Mouse (Mus musculus) lung, adult 2 months (tissue): ENCODE results near the gene Ostf1. TPM values are rescaled to one million over a fixed set of nuclear protein-coding genes. Genes with fewer than 3 reads are reported as not detected.

Experiments
- DNase-seq: peaks from one replicate; pipeline ENCODE4 v3.0.0; 2022
- H3K4me1 ChIP-seq: fragments of 200-500 bp; 2 replicates; pipeline ENCODE4 v1.6.1; 2011; ENCODE audit warnings: low read length; ENCODE audit not compliant: control insufficient read depth, insufficient read depth
- H3K4me3 ChIP-seq: fragments of 200-500 bp; replicated peaks from 2 replicates; pipeline ENCODE3; 2011; ENCODE audit warnings: low read depth, mild to moderate bottlenecking, control low read depth, low read length; ENCODE audit errors: extremely low read depth
- CTCF ChIP-seq: fragments of 200-500 bp; IDR thresholded peaks from 2 replicates; pipeline ENCODE4 v1.5.1; 2011; ENCODE audit warnings: mild to moderate bottlenecking, low read length, control low read depth; ENCODE audit not compliant: insufficient read depth
- POLR2A ChIP-seq: fragments of 200-500 bp; IDR thresholded peaks from 2 replicates; pipeline ENCODE4 v1.6.1; 2011; ENCODE audit warnings: low read depth, mild to moderate bottlenecking, control low read depth, low read length, borderline replicate concordance; ENCODE audit errors: extremely low read depth
- WGBS: fragments of 180-500 bp; shearing (Covaris S2); methylation state at CpG from one replicate; pipeline ENCODE4 v1.1.7; 2018; 5-methylcytosine and 5-hydroxymethylcytosine counted together
- polyA plus RNA-seq: library from polyadenylated mRNA; depleted of rRNA; stranded (reverse); fragments of >200 nt; gene quantifications from 2 replicates; pipeline ENCODE4 v1.2.3, GENCODE M21; 2012

Ostf1 gene
- polyA plus RNA-seq, 1 experiment, result 79.7 TPM

- 95% methylated on average over 9 of the region's 9 CpGs for WGBS
- DNase-seq, result no peak
- Histone ChIP-seq H3K4me1 (peaks cover 4% of the 10 kb centered on the region), H3K4me3 (no peak overlapping the region)
- TF ChIP-seq POLR2A (no peak), CTCF (no peak)
These were observed 49.4 kb downstream of the Ostf1 start for GRCm38 (mm10) chr19:18582226-18582625.

DNA sequence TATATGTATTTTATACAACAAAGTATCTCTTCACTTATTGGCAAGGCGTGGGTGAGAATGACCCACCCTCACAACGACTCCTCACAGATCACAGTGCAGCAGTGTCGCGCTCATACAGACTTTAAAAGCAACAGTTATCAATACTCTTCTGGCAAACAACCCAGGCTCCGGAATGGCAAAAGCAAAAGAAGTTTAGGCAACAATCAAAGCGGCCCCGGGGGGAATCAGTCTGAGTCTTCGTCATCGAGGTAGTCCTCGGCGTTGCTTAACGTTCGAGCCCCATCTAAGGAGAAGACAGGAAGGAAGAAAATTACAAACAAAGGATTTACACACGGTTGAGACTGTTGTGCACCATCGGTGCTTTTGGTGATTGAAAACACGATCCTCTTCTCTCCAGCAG is 50.6 kb downstream of the Ostf1 start:
- Histone ChIP-seq H3K4me3 (no peak overlapping the region), H3K4me1 (no peaks in the 10 kb centered on the region)
- WGBS, result 79% methylated on average over 16 of the region's 16 CpGs
- no peak for TF ChIP-seq POLR2A
- no peak for TF ChIP-seq CTCF
- no peak for DNase-seq

DNA sequence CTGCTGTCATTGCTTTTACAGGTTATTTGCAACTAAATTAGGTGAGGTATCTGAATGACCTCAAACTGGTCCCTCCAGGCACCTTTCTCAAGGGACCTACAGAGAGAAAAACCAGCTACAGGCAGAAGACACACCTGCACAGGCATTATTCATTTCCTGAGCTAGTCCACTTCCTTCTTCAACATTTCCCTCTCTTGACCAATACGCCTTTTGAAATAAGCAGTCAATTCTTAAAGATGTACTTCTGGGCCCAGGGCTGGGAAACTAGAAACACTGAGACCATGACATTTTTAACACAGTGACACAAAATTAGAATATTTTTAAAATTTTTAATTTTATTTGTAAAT is 52.6 kb downstream of the Ostf1 start:
- H3K4me1 ChIP-seq, result no peaks in the 10 kb centered on the region
- DNase-seq, result no peak
- WGBS, result 60% methylated on average over 1 of the region's 1 CpGs
- TF ChIP-seq CTCF (no peak), POLR2A (no peak)
- no peak overlapping the region for H3K4me3 ChIP-seq

DNA sequence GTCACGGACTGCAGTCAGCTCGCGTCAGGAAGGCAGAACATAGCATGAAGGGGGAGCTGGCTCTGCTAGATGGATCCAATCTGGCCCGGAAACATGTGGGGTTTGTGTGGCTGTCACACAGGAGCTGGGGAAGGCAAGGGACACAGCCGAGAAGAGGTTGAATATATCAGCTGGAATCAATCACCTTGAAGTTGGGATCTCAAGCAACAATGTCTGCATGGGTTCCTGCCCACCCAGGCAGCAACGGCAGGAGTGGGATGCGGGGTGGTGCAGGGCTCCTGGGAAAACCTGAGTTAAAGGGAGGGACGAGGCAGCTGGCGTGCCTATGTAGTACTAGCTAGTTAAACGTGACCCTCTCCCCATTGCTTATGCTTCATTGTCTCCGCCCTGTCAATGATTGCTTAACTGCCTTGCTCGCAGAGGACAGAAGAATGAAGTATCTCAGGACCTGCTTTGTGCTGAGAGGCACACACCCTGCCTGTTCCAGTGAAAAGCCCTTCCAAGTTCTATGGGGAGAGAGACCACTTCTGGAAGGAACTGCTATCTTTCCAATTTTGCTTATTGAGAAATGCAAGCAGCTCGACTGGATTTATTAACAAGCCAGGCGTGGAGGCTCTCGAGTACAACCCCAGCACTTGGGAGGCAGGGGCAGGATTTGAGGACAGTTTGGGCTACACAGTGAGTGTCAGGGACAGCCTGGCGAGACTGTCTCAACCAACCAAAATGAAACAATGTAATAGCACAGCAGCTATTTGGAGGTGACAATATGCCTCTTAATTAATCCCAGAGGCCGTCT is 53.2 kb downstream of the Ostf1 start:
- no peak for DNase-seq
- TF ChIP-seq CTCF (no peak), POLR2A (no peak)
- Histone ChIP-seq H3K4me3 (no peak overlapping the region), H3K4me1 (no peaks in the 10 kb centered on the region)
- 52% methylated on average over 17 of the region's 17 CpGs for WGBS

- no peak for TF ChIP-seq POLR2A
- no peak for TF ChIP-seq CTCF
- DNase-seq, result no peak
- WGBS, result 80% methylated on average over 5 of the region's 5 CpGs
- Histone ChIP-seq H3K4me1 (no peaks in the 10 kb centered on the region), H3K4me3 (no peak overlapping the region)
These were observed 54.3 kb downstream of the Ostf1 start for GRCm38 (mm10) chr19:18577348-18577747.

DNA sequence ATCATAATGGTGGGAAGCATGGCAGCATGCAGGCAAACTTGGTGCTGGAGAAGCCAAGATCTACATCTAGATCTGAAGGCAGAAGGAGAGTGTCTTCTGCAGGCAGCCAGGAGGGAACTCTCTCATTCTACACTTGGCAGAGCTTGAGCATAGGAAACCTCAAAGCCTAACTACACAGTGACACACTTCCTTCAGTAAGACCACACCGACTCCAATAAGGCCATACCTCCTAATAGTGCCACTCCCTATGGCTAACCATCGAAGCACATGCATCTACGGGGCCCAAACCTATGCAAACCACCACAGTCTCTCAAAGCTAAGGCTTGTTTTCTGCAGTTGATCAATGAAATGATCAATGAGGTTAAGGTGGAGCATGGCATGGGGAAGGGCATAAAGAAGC is 55.7 kb downstream of the Ostf1 start:
- DNase-seq, result no peak
- 90% methylated on average over 3 of the region's 3 CpGs for WGBS
- Histone ChIP-seq H3K4me1 (no peaks in the 10 kb centered on the region), H3K4me3 (no peak overlapping the region)
- no peak for TF ChIP-seq CTCF
- TF ChIP-seq POLR2A, result no peak

DNA sequence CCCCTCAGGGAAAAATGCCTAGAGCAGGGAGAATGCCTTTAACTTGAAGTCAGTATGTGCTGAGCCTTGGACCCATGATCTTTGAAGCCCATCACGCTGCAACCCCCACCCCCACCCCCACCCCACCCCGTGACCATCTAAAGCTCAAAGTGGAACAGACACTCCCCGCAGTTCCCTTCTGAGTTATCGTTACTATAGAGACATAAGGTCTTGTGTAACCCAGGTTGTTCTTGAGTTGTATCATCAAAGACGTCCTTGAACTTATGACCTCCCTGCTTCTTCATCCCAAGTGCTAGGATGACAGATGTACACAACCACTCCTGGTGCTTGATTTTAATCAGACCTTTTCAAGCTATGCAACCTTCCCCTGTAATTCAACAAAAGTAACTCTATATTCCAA is 57.7 kb downstream of the Ostf1 start:
- Histone ChIP-seq H3K4me1 (no peaks in the 10 kb centered on the region), H3K4me3 (no peak overlapping the region)
- TF ChIP-seq CTCF (no peak), POLR2A (no peak)
- WGBS, result 60% methylated on average over 5 of the region's 5 CpGs
- no peak for DNase-seq

GRCm38 (mm10) chr19:18573443-18573842 is 58.2 kb downstream of the Ostf1 start:
- Histone ChIP-seq H3K4me3 (no peak overlapping the region), H3K4me1 (no peaks in the 10 kb centered on the region)
- 43% methylated on average over 3 of the region's 3 CpGs for WGBS
- DNase-seq, result no peak
- no peak for TF ChIP-seq POLR2A

- WGBS, result 92% methylated on average over 1 of the region's 1 CpGs
- Histone ChIP-seq H3K4me3 (no peak overlapping the region), H3K4me1 (no peaks in the 10 kb centered on the region)
- TF ChIP-seq POLR2A (no peak), CTCF (no peak)
- no peak for DNase-seq
These were observed 62.1 kb downstream of the Ostf1 start for GRCm38 (mm10) chr19:18569496-18569895.

- H3K4me3 ChIP-seq, result no peak overlapping the region
- TF ChIP-seq POLR2A (no peak), CTCF (no peak)
- no peak for DNase-seq
- WGBS, result 43% methylated on average over 3 of the region's 3 CpGs
- no peaks in the 10 kb centered on the region for H3K4me1 ChIP-seq
These were observed 62.7 kb downstream of the Ostf1 start for GRCm38 (mm10) chr19:18568828-18569430.
